Mouse (Mus musculus) embryo, embryonic 9.5 days (tissue): Measurements from ENCODE around the gene Picalm.
"Not testable (repeated sequence)": the region's sequence is repeated elsewhere in the genome, so short reads cannot be mapped to it uniquely, and the experiment has no call there.

ENCODE experiments used
- DNase-seq: peaks from one replicate; pipeline ENCODE4 v3.0.0-alpha.2; 2017; ENCODE audit errors: extremely low spot score

The Picalm gene

GRCm38 (mm10) chr7:90131831-90132241, 1.8 kb downstream of the Picalm start:
- peak; percentile 5 for DNase-seq

- DNase-seq, result no peak
Measured at GRCm38 (mm10) chr7:90132322-90132721, 2.3 kb downstream of the Picalm start.

- no peak for DNase-seq
Measured at GRCm38 (mm10) chr7:90136736-90137135, 6.7 kb downstream of the Picalm start.

- no peak for DNase-seq
Measured at GRCm38 (mm10) chr7:90138359-90138758, 8.3 kb downstream of the Picalm start.

GRCm38 (mm10) chr7:90140290-90140689, 10.3 kb downstream of the Picalm start:
- no peak for DNase-seq

GRCm38 (mm10) chr7:90144275-90144674, 14.3 kb downstream of the Picalm start:
- DNase-seq, result no peak

GRCm38 (mm10) chr7:90144971-90145370, 15.0 kb downstream of the Picalm start:
- DNase-seq, result no peak

GRCm38 (mm10) chr7:90145376-90145775, 15.4 kb downstream of the Picalm start:
- DNase-seq, result no peak

- DNase-seq, result no peak
Measured at GRCm38 (mm10) chr7:90145897-90146296, 15.9 kb downstream of the Picalm start.

GRCm38 (mm10) chr7:90146321-90146720, 16.3 kb downstream of the Picalm start:
- DNase-seq, result no peak

GRCm38 (mm10) chr7:90148023-90148422, 18.0 kb downstream of the Picalm start:
- DNase-seq, result no peak

GRCm38 (mm10) chr7:90148516-90148915, 18.5 kb downstream of the Picalm start:
- no peak for DNase-seq

GRCm38 (mm10) chr7:90150311-90150710, 20.3 kb downstream of the Picalm start:
- DNase-seq, result peak; percentile 35

GRCm38 (mm10) chr7:90158034-90158433, 28.0 kb downstream of the Picalm start:
- no peak for DNase-seq

- no peak for DNase-seq
Measured at GRCm38 (mm10) chr7:90160598-90160997, 30.6 kb downstream of the Picalm start.

- no peak for DNase-seq
Measured at GRCm38 (mm10) chr7:90164276-90164675, 34.3 kb downstream of the Picalm start.

GRCm38 (mm10) chr7:90165970-90166369, 36.0 kb downstream of the Picalm start:
- no peak for DNase-seq

GRCm38 (mm10) chr7:90167777-90168176, 37.8 kb downstream of the Picalm start:
- not testable (repeated sequence) for DNase-seq

GRCm38 (mm10) chr7:90173778-90174177, 43.8 kb downstream of the Picalm start:
- no peak for DNase-seq

- DNase-seq, result no peak
Measured at GRCm38 (mm10) chr7:90175576-90175975, 45.6 kb downstream of the Picalm start.

GRCm38 (mm10) chr7:90180635-90181034, 50.6 kb downstream of the Picalm start:
- DNase-seq, result no peak

- no peak for DNase-seq
Measured at GRCm38 (mm10) chr7:90200251-90200650, 70.2 kb downstream of the Picalm start.

- DNase-seq, result no peak
Measured at GRCm38 (mm10) chr7:90201877-90202465, 72.0 kb downstream of the Picalm start.

GRCm38 (mm10) chr7:90203914-90204313, 73.9 kb downstream of the Picalm start:
- no peak for DNase-seq
